Mouse (Mus musculus): ENCODE measurements around the gene Rsph14. TPM values are rescaled to one million over a fixed set of nuclear protein-coding genes. Genes with fewer than 3 reads are reported as not detected.
A peak's percentile ranks its signal among the peaks of the same experiment; 100 is the strongest.

The Rsph14 gene
- not detected for total RNA-seq (2021)
- long read RNA-seq, experiment 1, result 0 reads
- long read RNA-seq, experiment 2, result 0 reads

DNA sequence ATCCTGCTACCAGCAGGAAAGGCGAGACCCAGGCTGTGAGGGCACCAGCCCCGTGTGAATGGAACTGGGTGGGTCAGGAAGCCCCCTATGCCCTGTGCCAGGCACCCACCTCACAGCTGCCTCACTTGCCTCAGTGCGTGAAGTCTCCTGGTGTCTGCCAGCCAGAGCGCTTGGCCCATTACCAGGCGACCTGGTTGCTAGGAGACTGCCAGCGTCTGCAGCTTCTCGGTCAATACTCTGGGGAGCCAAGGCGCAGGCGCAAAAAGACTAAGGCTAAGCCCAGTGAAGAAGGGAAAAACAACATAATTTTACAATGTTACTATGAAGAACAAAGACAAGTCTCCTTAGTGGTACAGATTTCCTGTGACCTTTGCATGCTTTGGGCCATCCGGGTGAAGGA is at the start of gene Rsph14:
Gene Rsph14, minus strand, starts transcription at position 192 of the 400 bp plus-strand sequence.
- intact Hi-C loops (cut with DNase I), result no loop called here
- DNase-seq, result peak; percentile 65 to 75

- intact Hi-C loops (cut with DNase I), result no loop called here
Observed at GRCm38 (mm10) chr10:75078174-75079128, 46.1 kb upstream of the Rsph14 start.

GRCm38 (mm10) chr10:75075665-75076064 is 43.3 kb upstream of the Rsph14 start:
- no peak for DNase-seq
- intact Hi-C loops (cut with DNase I), result no loop called here

More at GRCm38 (mm10) chr10:75078174-75079128, 46.1 kb upstream of the Rsph14 start:
- no peak for DNase-seq

DNA sequence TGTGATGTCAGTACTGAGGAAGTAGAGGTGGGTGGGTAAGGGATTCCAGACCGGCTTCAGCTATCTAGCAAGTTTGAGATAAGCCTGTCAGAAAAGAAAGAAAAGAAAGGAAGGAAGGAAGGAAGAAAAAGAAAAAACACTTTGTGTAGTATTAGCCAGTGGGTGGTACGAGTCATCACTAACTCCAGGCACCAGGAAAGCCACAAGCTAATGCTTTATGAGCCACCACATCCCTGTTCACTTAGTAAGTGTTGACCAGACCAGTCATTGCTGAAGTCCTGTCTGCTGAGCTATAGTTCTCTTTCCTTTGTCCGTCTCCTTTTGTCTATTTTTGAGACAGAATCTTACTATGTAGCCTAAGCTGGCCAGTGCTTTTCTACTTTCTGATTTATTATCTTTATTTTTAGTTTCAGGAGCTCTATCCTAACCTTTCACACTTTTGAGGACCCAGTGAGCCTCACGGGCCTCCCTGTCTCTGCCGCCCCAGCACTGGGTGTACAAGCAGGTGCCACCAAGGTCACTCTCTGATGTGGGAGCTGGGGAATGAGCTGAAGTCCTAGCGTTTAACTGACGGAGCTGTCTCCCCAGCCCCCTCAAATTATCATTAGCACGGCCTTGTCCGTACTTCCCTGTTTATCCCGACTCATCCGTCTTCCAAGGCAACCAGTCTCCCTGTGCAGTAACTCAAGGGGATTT is 38.0 kb upstream of the Rsph14 start:
- DNase-seq, result no peak
- intact Hi-C loops (cut with DNase I), result no loop called here

- intact Hi-C loops (cut with DNase I), result no loop called here
- DNase-seq, result no peak
Observed at GRCm38 (mm10) chr10:75068624-75069328, 36.4 kb upstream of the Rsph14 start.

DNA sequence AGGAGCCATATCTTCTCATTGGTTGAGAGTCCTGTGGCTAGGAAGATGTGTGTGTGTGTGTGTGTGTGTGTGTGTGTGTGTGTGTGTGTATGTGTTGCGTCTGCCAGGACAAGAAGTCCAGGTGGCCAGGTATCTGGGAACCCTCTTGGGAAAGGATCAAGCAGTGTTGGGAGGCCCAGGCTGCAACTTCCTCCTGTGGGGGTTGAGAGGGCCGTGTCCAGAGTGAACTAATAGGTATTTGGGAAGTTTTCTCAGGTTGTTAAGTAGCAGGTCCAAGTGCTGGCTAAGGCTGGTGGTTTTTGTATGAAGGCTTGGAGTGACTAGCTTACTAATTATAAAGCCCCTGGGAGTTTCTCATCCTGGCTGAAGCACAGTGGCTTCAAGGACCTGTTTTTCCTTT is 35.7 kb upstream of the Rsph14 start:
- intact Hi-C loops (cut with DNase I), result no loop called here
- DNase-seq, result no peak

- DNase-seq, result no peak
- intact Hi-C loops (cut with DNase I), result no loop called here
Observed at GRCm38 (mm10) chr10:75067446-75067845, 35.1 kb upstream of the Rsph14 start.

GRCm38 (mm10) chr10:75065691-75066090 is 33.3 kb upstream of the Rsph14 start:
- DNase-seq, result no peak
- intact Hi-C loops (cut with DNase I), result no loop called here

DNA sequence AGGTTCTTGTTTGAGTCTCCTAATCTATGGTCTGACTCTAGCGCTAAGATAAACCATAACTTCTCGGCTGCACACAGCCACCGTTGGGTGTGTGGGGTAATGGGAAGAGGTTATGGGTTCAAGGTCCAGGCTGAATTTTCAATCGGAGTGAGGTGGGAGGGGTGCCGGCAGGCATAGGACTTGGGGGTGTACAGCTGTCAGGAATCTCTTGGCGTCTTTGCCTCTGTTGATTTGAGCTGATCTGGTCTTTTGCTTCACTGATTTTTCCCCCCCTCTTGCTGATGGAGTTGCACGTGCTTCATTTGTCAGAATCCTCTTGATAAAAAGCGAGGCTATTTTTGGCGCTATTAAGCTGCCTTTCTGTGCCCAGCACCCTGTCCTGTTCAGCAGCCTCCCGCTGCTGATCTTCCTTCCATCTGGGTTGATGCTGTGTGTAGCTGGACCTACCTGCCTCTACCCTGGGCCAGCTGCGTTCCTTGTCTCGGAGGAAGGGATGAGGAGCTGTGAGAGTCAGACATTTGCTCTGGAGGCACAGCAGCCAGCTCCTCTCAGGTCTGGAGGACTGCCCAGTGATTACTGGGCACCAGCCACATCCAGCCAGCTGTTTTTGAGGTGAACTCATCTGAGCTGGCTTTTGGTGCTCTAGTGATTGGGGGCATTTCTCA is 31.0 kb upstream of the Rsph14 start:
- intact Hi-C loops (cut with DNase I), result loop anchor here (5.0 kb wide), 1 partner anchor 39 kb away; no protein-coding TSS in a partner anchor

GRCm38 (mm10) chr10:75062621-75063020 is 30.2 kb upstream of the Rsph14 start:
- DNase-seq, result no peak
- intact Hi-C loops (cut with DNase I), result loop anchor here (5.0 kb wide), 1 partner anchor 40 kb away; no protein-coding TSS in a partner anchor

More for the DNA sequence above, 31.0 kb upstream of the Rsph14 start:
- peak in 1 of 2 experiments; percentile 17 for DNase-seq

GRCm38 (mm10) chr10:75062189-75062561 is 29.8 kb upstream of the Rsph14 start:
- intact Hi-C loops (cut with DNase I), result loop anchor here (5.0 kb wide), 1 partner anchor 40 kb away; no protein-coding TSS in a partner anchor
- DNase-seq, result peak; percentile 19 to 33

DNA sequence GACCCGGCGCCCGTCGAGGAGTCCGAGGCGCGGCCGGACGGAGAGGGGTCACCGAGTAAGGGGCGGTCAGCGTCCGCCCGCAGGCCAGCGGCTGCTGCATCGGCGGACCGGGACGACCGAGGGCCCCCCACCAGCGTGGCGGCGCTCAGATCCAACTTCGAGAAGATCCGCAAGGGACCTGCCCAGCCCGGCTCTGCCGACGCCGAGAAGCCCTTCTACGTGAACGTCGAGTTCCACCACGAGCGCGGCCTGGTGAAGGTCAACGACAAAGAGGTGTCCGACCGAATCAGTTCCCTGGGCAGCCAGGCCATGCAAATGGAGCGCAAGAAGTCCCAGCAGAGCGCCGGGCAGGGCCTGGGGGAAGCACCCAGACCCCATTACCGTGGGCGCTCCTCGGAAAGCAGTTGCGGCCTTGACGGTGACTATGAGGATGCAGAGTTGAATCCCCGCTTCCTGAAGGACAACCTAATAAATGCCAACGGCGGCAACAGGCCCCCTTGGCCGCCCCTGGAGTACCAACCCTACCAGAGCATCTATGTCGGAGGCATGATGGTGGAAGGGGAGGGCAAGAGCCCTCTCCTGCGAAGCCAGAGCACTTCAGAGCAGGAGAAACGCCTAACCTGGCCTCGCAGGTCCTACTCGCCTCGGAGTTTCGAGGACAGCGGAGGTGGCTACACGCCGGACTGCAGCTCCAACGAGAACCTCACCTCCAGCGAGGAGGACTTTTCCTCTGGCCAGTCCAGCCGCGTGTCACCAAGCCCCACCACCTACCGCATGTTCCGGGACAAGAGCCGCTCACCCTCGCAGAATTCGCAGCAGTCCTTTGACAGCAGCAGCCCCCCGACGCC is 29.2 kb upstream of the Rsph14 start:
- intact Hi-C loops (cut with DNase I), result loop anchor here (5.0 kb wide), 1 partner anchor 41 kb away; no protein-coding TSS in a partner anchor
- DNase-seq, result peak; percentile 24 to 25

GRCm38 (mm10) chr10:75060843-75061235 is 28.5 kb upstream of the Rsph14 start:
- peak in 1 of 2 experiments; percentile 21 for DNase-seq
- intact Hi-C loops (cut with DNase I), result loop anchor here (5.0 kb wide), 1 partner anchor 41 kb away; no protein-coding TSS in a partner anchor

- intact Hi-C loops (cut with DNase I), result loop anchor here (5.0 kb wide), 1 partner anchor 42 kb away; no protein-coding TSS in a partner anchor
- DNase-seq, result peak; percentile 81 to 87
Observed at GRCm38 (mm10) chr10:75060217-75060842, 27.9 kb upstream of the Rsph14 start, which contains the start of gene Bcr. Gene Bcr, plus strand, starts transcription at chr10:75060592.

DNA sequence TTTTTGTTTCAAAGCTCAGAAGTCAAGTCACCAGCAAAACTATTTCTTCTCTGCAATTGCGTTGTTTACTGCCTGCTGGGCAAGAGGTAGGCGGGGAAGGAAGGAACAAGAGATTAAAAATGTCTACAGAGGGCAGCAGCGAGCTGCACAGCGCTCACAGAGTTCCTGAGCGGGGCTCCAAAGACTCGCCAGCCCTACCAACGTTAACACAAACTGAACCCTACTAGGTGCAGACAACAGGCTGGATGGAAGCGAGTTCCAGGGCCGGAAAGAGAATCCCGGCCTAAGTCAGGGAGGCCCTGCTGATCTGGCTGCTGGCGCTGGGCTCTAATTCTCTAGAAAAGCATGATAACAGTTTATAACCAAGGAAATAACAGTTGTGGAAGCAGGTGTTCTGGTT is 27.0 kb upstream of the Rsph14 start:
- peak; percentile 73 to 80 for DNase-seq
- intact Hi-C loops (cut with DNase I), result loop anchor here (1.0 to 10.0 kb wide), 2 partner anchors 92 to 185 kb away; no protein-coding TSS in a partner anchor

DNA sequence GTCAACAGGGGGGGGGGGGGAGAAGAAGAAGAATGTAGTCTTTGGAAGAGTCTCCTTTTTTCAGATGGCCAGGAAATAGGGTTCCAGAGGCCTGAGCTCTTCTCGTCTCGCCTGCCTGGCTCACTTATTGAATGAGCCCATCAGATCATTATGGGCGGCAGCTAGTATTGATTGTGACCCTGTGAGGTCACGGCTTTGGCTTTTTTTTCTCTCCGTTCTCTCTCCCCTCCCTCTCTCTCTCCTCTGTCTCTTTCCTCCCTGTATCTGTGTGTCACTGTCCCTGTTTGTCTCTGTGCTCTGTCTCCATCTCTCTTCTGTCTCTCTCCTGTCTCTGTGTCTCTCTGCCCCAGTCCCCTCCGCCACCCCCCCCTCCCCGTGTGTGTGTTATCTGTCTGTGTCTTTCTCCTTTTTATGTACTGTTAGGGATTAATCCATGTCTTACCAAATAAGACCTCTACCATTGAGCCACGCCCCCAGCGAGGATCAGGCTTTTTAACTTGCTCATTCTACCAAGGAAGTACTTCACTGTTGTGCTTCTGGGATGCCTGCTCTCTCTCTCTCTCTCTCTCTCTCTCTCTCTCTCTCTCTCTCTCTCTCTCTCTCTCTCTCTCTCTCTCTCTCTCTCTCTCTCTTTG is 26.5 kb upstream of the Rsph14 start:
- no peak for DNase-seq
- intact Hi-C loops (cut with DNase I), result loop anchor here (1.0 to 10.0 kb wide), 2 partner anchors 92 to 186 kb away; no protein-coding TSS in a partner anchor

GRCm38 (mm10) chr10:75058336-75058735 is 25.9 kb upstream of the Rsph14 start:
- DNase-seq, result no peak
- intact Hi-C loops (cut with DNase I), result loop anchor here (10.0 kb wide), 1 partner anchor 186 kb away; no protein-coding TSS in a partner anchor
